Mouse (Mus musculus) forebrain, embryonic 11.5 days (tissue): Measurements from ENCODE around the gene Baiap2. TPM values are rescaled to one million over a fixed set of nuclear protein-coding genes. Genes with fewer than 3 reads are reported as not detected.

ENCODE experiments used
- ATAC-seq: fragments of 200-750 bp; cut with Nextera tagmentation; replicated peaks from 2 replicates; pipeline ENCODE4 v1.8.0; 2017; ENCODE audit warnings: moderate TSS enrichment; ENCODE audit not compliant: low FRiP score
- DNase-seq: peaks from one replicate; pipeline ENCODE4 v3.0.0-alpha.2; 2017; ENCODE audit warnings: low spot score
- H3K27ac ChIP-seq: fragments of 300-500 bp; sonication (generic); 2 replicates; pipeline ENCODE4 v1.5.1; 2014; ENCODE audit warnings: low read depth, low read length
- H3K27me3 ChIP-seq: fragments of 300-500 bp; sonication (generic); 2 replicates; pipeline ENCODE4 v1.6.1; 2014; ENCODE audit warnings: mild to moderate bottlenecking, low read length, mixed read lengths; ENCODE audit not compliant: control insufficient read depth, insufficient read depth
- H3K36me3 ChIP-seq: fragments of 300-500 bp; sonication (generic); 2 replicates; pipeline ENCODE4 v1.6.1; 2014; ENCODE audit warnings: mild to moderate bottlenecking, low read length, moderate library complexity, mixed read lengths; ENCODE audit not compliant: control insufficient read depth, insufficient read depth
- H3K4me1 ChIP-seq: fragments of 300-500 bp; sonication (generic); replicated peaks from 2 replicates; pipeline ENCODE4 v1.6.1; 2014; ENCODE audit warnings: low read length, mixed read lengths; ENCODE audit not compliant: control insufficient read depth, insufficient read depth
- H3K4me2 ChIP-seq: fragments of 300-500 bp; sonication (generic); 2 replicates; pipeline ENCODE4 v1.6.1; 2014; ENCODE audit warnings: low read depth, mild to moderate bottlenecking, low read length, moderate library complexity, mixed read lengths; ENCODE audit not compliant: severe bottlenecking
- H3K4me3 ChIP-seq: fragments of 300-500 bp; sonication (generic); 2 replicates; pipeline ENCODE4 v1.5.1; 2014; ENCODE audit warnings: low read depth, low read length
- H3K9ac ChIP-seq: fragments of 300-500 bp; sonication (generic); 2 replicates; pipeline ENCODE4 v1.6.1; 2014; ENCODE audit warnings: low read length
- H3K9me3 ChIP-seq: fragments of 300-500 bp; sonication (generic); 2 replicates; pipeline ENCODE4 v1.6.1; 2016; ENCODE audit warnings: low read length, mixed read lengths; ENCODE audit not compliant: control insufficient read depth
- WGBS: fragments of 180-500 bp; shearing (Covaris S2); extraction: QIAGEN DNeasy Blood & Tissue Kit; methylation state at CpG from one replicate; pipeline ENCODE4 v1.1.7; 2014; 5-methylcytosine and 5-hydroxymethylcytosine counted together
- polyA plus RNA-seq: library from polyadenylated mRNA; unstranded; fragments of >200 nt; fragmentation: Nextera tagmentation; extraction: Ambion mirVana; gene quantifications from 2 replicates; pipeline ENCODE4 v1.2.1, GENCODE M21; 2014

Gene Baiap2
- polyA plus RNA-seq, 1 experiment from 2014 or later, result 10.4 TPM

- Histone ChIP-seq H3K4me1 (peaks cover 3% of the 10 kb centered on the region; the same call in 1 of the 2 replicates), H3K27ac (no peak overlapping the region), H3K27me3 (peaks cover 6% of the 10 kb centered on the region), H3K9ac (no peak overlapping the region), H3K4me2 (no peak overlapping the region), H3K4me3 (no peak overlapping the region), H3K36me3 (no peaks in the 10 kb centered on the region; the same call in 1 of the 2 replicates), H3K9me3 (no peaks in the 10 kb centered on the region)
- ATAC-seq (no peak), DNase-seq (no peak)
- WGBS, result 89% methylated on average over 7 of the region's 7 CpGs
These were observed 2.8 kb downstream of the Baiap2 start for GRCm38 (mm10) chr11:119945343-119945742.

- DNase-seq (no peak), ATAC-seq (no peak)
- Histone ChIP-seq H3K4me3 (no peak overlapping the region), H3K36me3 (no peaks in the 10 kb centered on the region), H3K27me3 (peaks cover 2% of the 10 kb centered on the region; the same call in 1 of the 2 replicates), H3K4me2 (no peak overlapping the region), H3K27ac (no peak overlapping the region), H3K9me3 (no peaks in the 10 kb centered on the region), H3K9ac (no peak overlapping the region), H3K4me1 (no peaks in the 10 kb centered on the region; the same call in 1 of the 2 replicates)
- 94% methylated on average over 1 of the region's 1 CpGs for WGBS
These were observed 4.9 kb downstream of the Baiap2 start for GRCm38 (mm10) chr11:119947426-119947825.

- no peak overlapping the region for H3K27ac ChIP-seq
- DNase-seq (no peak), ATAC-seq (no peak)
- peaks cover 2% of the 10 kb centered on the region; the same call in 1 of the 2 replicates for H3K27me3 ChIP-seq
- WGBS, result 61% methylated on average over 2 of the region's 2 CpGs
- no peaks in the 10 kb centered on the region for H3K36me3 ChIP-seq
- H3K9ac ChIP-seq, result no peak overlapping the region
- H3K4me1 ChIP-seq, result no peaks in the 10 kb centered on the region; the same call in 1 of the 2 replicates
- H3K4me3 ChIP-seq, result no peak overlapping the region
- H3K4me2 ChIP-seq, result no peak overlapping the region
- H3K9me3 ChIP-seq, result no peaks in the 10 kb centered on the region
These were observed 5.3 kb downstream of the Baiap2 start for GRCm38 (mm10) chr11:119947897-119948296.

- Histone ChIP-seq H3K4me3 (no peak overlapping the region), H3K4me2 (no peak overlapping the region), H3K27ac (no peak overlapping the region), H3K27me3 (peaks cover 2% of the 10 kb centered on the region; the same call in 1 of the 2 replicates), H3K9ac (no peak overlapping the region), H3K9me3 (no peaks in the 10 kb centered on the region), H3K36me3 (no peaks in the 10 kb centered on the region), H3K4me1 (no peaks in the 10 kb centered on the region; the same call in 1 of the 2 replicates)
- WGBS, result 71% methylated on average over 4 of the region's 4 CpGs
- ATAC-seq, result no peak
- DNase-seq, result no peak
These were observed 5.7 kb downstream of the Baiap2 start for GRCm38 (mm10) chr11:119948305-119948704.

GRCm38 (mm10) chr11:119948803-119949202, 6.2 kb downstream of the Baiap2 start:
- Histone ChIP-seq H3K27ac (no peak overlapping the region), H3K27me3 (peaks cover 2% of the 10 kb centered on the region; the same call in 1 of the 2 replicates), H3K4me3 (no peak overlapping the region), H3K9ac (no peak overlapping the region), H3K36me3 (no peaks in the 10 kb centered on the region), H3K4me1 (no peaks in the 10 kb centered on the region; the same call in 1 of the 2 replicates), H3K4me2 (no peak overlapping the region), H3K9me3 (no peaks in the 10 kb centered on the region)
- no peak for ATAC-seq
- DNase-seq, result no peak
- WGBS, result 92% methylated on average over 2 of the region's 2 CpGs

GRCm38 (mm10) chr11:119950535-119950934, 8.0 kb downstream of the Baiap2 start:
- DNase-seq (no peak), ATAC-seq (no peak)
- H3K4me3 ChIP-seq, result no peak overlapping the region
- H3K4me2 ChIP-seq, result no peak overlapping the region
- 98% methylated on average over 3 of the region's 3 CpGs for WGBS
- no peak overlapping the region for H3K9ac ChIP-seq
- no peaks in the 10 kb centered on the region for H3K4me1 ChIP-seq
- no peaks in the 10 kb centered on the region for H3K9me3 ChIP-seq
- no peak overlapping the region for H3K27ac ChIP-seq
- H3K27me3 ChIP-seq, result no peaks in the 10 kb centered on the region
- H3K36me3 ChIP-seq, result no peaks in the 10 kb centered on the region

- Histone ChIP-seq H3K9ac (no peak overlapping the region), H3K27me3 (no peaks in the 10 kb centered on the region), H3K9me3 (no peaks in the 10 kb centered on the region), H3K4me1 (no peaks in the 10 kb centered on the region), H3K36me3 (no peaks in the 10 kb centered on the region), H3K27ac (no peak overlapping the region), H3K4me3 (no peak overlapping the region), H3K4me2 (no peak overlapping the region)
- WGBS, result 89% methylated on average over 6 of the region's 6 CpGs
- DNase-seq, result no peak
- no peak for ATAC-seq
These were observed 8.8 kb downstream of the Baiap2 start for GRCm38 (mm10) chr11:119951326-119951725.

- H3K27me3 ChIP-seq, result no peaks in the 10 kb centered on the region
- no peak overlapping the region for H3K4me3 ChIP-seq
- H3K4me2 ChIP-seq, result no peak overlapping the region
- no peak for ATAC-seq
- H3K9ac ChIP-seq, result no peak overlapping the region
- H3K27ac ChIP-seq, result no peak overlapping the region
- no peaks in the 10 kb centered on the region for H3K36me3 ChIP-seq
- no peak for DNase-seq
- no peaks in the 10 kb centered on the region for H3K4me1 ChIP-seq
- 69% methylated on average over 5 of the region's 5 CpGs for WGBS
- no peaks in the 10 kb centered on the region for H3K9me3 ChIP-seq
These were observed 10.1 kb downstream of the Baiap2 start for GRCm38 (mm10) chr11:119952429-119953224.

GRCm38 (mm10) chr11:119954233-119954632, 11.7 kb downstream of the Baiap2 start:
- Histone ChIP-seq H3K36me3 (no peaks in the 10 kb centered on the region), H3K4me1 (no peaks in the 10 kb centered on the region), H3K4me3 (no peak overlapping the region), H3K27ac (no peak overlapping the region), H3K9me3 (no peaks in the 10 kb centered on the region), H3K9ac (no peak overlapping the region), H3K4me2 (no peak overlapping the region), H3K27me3 (no peaks in the 10 kb centered on the region)
- 81% methylated on average over 4 of the region's 4 CpGs for WGBS
- DNase-seq (no peak), ATAC-seq (no peak)
